Mouse (Mus musculus): Measurements from ENCODE around the gene Ccdc84. TPM values are rescaled to one million over a fixed set of nuclear protein-coding genes. Genes with fewer than 3 reads are reported as not detected.

The Ccdc84 gene
- 10 to 100 TPM in 1 of 2 experiments, 1 to 10 TPM in 1; 7.9 to 23.6 TPM for polyA plus RNA-seq (2012; fragmentation: generic; extraction: Trizol)

GRCm38 (mm10) chr9:44418519-44419385 lies at the start of gene Ccdc84:
TSS of gene Ccdc84 (minus strand) at chr9:44418569.

GRCm38 (mm10) chr9:44454891-44455220 lies 36.5 kb upstream of the Ccdc84 start, which contains the start of gene Upk2:
TSS of gene Upk2 (minus strand) at chr9:44454976.

GRCm38 (mm10) chr9:44440961-44441360 lies 22.6 kb upstream of the Ccdc84 start, which contains the start of gene Foxr1:
TSS of gene Foxr1 (minus strand) at chr9:44441136.

GRCm38 (mm10) chr9:44406906-44407751 lies 11.2 kb downstream of the Ccdc84 start, which contains the start of the genes Rps25 and Trappc4:
TSS of gene Rps25 (plus strand) at chr9:44407139.
TSS of gene Trappc4 (minus strand) at chr9:44407600.

GRCm38 (mm10) chr9:44396684-44397411 lies 21.5 kb downstream of the Ccdc84 start, which contains the start of gene Slc37a4:
TSS of gene Slc37a4 (plus strand) at chr9:44396852.

GRCm38 (mm10) chr9:44379054-44379834 lies 39.1 kb downstream of the Ccdc84 start, which contains the start of gene Hyou1:
TSS of gene Hyou1 (plus strand) at chr9:44379490.

GRCm38 (mm10) chr9:44361190-44361917 lies 57.0 kb downstream of the Ccdc84 start, which contains the start of gene Vps11:
TSS of gene Vps11 (minus strand) at chr9:44361670.

Other genes starting within 250 kb of the Ccdc84 start
- gene Cbl, start 184.5 kb downstream of the Ccdc84 start, polyA plus RNA-seq (2012; fragmentation: generic; extraction: Trizol): 1 to 10 TPM in 1 of 2 experiments, under 1 TPM in 1; 0.90 to 3.3 TPM
- not detected for gene Ccdc153, start 177.9 kb downstream of the Ccdc84 start, polyA plus RNA-seq (2012; fragmentation: generic; extraction: Trizol)
- gene Pdzd3, start 167.1 kb downstream of the Ccdc84 start, polyA plus RNA-seq (2012; fragmentation: generic; extraction: Trizol): under 1 TPM in 1 of 2 experiments, not detected in 1; 0.04 TPM
- gene Nlrx1, start 150.0 kb downstream of the Ccdc84 start, polyA plus RNA-seq (2012; fragmentation: generic; extraction: Trizol): 1 to 10 TPM in 1 of 2 experiments, under 1 TPM in 1; 0.41 to 2.5 TPM
- under 1 TPM; 0.09 to 0.91 TPM for gene Abcg4, start 130.0 kb downstream of the Ccdc84 start, polyA plus RNA-seq (2012; fragmentation: generic; extraction: Trizol)
- gene Hinfp, start 112.9 kb downstream of the Ccdc84 start, polyA plus RNA-seq (2012; fragmentation: generic; extraction: Trizol): 1 to 10 TPM; 2.5 to 5.2 TPM
- 1 to 10 TPM; 3.7 to 4.6 TPM for gene C2cd2l, start 98.3 kb downstream of the Ccdc84 start, polyA plus RNA-seq (2012; fragmentation: generic; extraction: Trizol)
- 10 to 100 TPM; 24.6 to 26.4 TPM for gene Dpagt1, start 92.5 kb downstream of the Ccdc84 start, polyA plus RNA-seq (2012; fragmentation: generic; extraction: Trizol)
- gene H2afx, start 83.9 kb downstream of the Ccdc84 start, polyA plus RNA-seq (2012; fragmentation: generic; extraction: Trizol): 100 to 1,000 TPM; 334 to 376 TPM
- 10 to 100 TPM; 33.8 to 49.1 TPM for gene Hmbs, start 74.3 kb downstream of the Ccdc84 start, polyA plus RNA-seq (2012; fragmentation: generic; extraction: Trizol)
- gene Vps11, start 56.9 kb downstream of the Ccdc84 start, polyA plus RNA-seq (2012; fragmentation: generic; extraction: Trizol): 10 to 100 TPM; 13.5 to 31.9 TPM
- gene Hyou1, start 39.1 kb downstream of the Ccdc84 start, polyA plus RNA-seq (2012; fragmentation: generic; extraction: Trizol): 10 to 100 TPM; 12.8 to 29.3 TPM
- gene Slc37a4, start 21.7 kb downstream of the Ccdc84 start, polyA plus RNA-seq (2012; fragmentation: generic; extraction: Trizol): 10 to 100 TPM in 1 of 2 experiments, 1 to 10 TPM in 1; 5.7 to 11.4 TPM
- 1,000 to 10,000 TPM; 2,064 to 3,081 TPM for gene Rps25, start 11.4 kb downstream of the Ccdc84 start, polyA plus RNA-seq (2012; fragmentation: generic; extraction: Trizol)
- gene Trappc4, start 11.0 kb downstream of the Ccdc84 start, polyA plus RNA-seq (2012; fragmentation: generic; extraction: Trizol): 10 to 100 TPM; 86.8 to 98.1 TPM
- gene Foxr1, start 22.6 kb upstream of the Ccdc84 start, polyA plus RNA-seq (2012; fragmentation: generic; extraction: Trizol): not detected
- gene Upk2, start 36.4 kb upstream of the Ccdc84 start, polyA plus RNA-seq (2012; fragmentation: generic; extraction: Trizol): under 1 TPM in 1 of 2 experiments, not detected in 1; 0.07 TPM
- gene Bcl9l, start 64.3 kb upstream of the Ccdc84 start, polyA plus RNA-seq (2012; fragmentation: generic; extraction: Trizol): 10 to 100 TPM; 22.2 to 90.8 TPM
- gene Cxcr5, start 143.3 kb upstream of the Ccdc84 start, polyA plus RNA-seq (2012; fragmentation: generic; extraction: Trizol): under 1 TPM; 0.02 to 0.15 TPM
- gene Ddx6, start 186.3 kb upstream of the Ccdc84 start, polyA plus RNA-seq (2012; fragmentation: generic; extraction: Trizol): 10 to 100 TPM in 1 of 2 experiments, 1 to 10 TPM in 1; 2.6 to 31.0 TPM